Mouse (Mus musculus): ENCODE measurements around the gene Kcnh7. TPM values are rescaled to one million over a fixed set of nuclear protein-coding genes. Genes with fewer than 3 reads are reported as not detected.
A peak's percentile ranks its signal among the peaks of the same experiment; 100 is the strongest.
"Not testable (repeated sequence)": the region's sequence is repeated elsewhere in the genome, so short reads cannot be mapped to it uniquely, and the experiment has no call there.

Kcnh7 gene
- total RNA-seq, 2 experiments from 2014 or later: 0.11 to 0.17 TPM

DNA sequence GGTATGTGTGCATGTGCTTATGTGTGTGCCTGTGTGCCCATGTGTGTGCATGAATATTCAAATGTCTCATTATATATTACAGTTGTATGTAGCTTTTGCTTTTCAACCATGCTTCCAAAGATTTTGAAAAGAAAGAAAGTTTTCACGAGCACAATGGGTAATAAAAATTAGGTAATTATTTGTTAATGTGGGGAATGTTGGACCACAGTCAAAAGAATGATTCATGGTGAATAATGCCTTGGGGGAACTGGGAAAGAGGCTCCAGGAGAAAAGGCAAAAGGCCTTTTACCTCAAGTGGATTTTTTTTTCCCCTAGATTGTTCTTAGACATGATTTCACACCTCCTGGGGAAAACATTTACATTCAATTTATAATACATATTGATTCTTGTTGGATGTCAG is 458.1 kb downstream of the Kcnh7 start:
- no peak for DNase-seq (ENCODE audit: low spot score)

DNA sequence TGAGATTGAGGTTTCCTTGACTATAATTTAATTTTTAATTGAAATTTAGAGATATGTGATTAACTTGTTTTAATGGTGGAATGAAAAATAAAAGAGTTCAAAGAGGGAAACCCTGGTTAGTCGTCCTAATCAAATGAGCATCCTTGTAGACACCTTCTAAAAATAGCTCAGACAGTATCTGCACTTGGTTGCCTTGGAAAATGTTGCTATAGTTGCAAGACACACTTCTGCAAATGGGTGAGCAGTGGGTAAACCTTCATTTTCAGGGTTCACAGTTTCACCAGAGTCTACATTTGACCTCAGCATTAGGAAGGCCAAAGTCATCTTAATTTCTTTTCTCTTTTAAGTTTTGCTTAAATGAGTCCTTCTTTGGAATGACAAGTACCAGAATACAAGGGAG is 465.7 kb downstream of the Kcnh7 start:
- DNase-seq (ENCODE audit: low spot score): no peak

DNA sequence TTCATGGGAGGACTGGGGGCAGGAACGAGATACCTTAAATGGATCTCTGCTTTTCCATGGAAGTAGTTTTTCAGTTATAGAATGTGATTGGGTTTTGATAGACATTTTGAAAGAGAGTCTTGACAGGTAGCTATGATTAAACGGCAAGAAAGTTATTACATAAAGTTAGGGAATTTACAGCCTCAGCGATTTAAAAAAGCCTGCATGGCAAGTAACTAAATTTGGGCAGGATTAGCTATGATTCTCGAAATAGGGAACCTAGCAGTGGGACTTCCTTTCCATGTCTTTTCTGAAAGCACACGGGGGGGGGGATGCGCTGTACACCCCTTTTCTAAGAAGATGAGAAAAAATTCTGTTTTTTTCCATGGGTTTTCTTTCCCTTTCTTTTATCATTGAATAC is 466.8 kb downstream of the Kcnh7 start:
- no peak for DNase-seq (ENCODE audit: low spot score)

DNA sequence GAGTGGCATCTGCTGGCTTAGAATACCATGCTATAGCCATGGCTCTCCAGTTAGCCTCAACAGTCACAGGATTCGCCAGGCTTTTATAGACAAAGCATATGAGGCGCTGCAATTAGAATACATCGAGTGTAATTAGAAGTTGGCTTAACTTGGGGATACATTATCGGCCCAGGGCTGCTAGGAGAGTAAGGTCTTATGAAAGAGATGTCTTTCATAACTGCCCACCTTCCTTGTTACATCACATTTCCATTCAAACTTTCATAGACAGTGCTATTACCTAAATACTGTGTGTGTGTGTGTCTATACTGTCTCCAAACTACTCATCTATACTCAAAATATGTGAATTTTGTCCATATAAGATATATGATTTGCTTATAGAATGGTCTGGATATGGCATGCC is 468.8 kb downstream of the Kcnh7 start:
- DNase-seq (ENCODE audit: low spot score): no peak

DNA sequence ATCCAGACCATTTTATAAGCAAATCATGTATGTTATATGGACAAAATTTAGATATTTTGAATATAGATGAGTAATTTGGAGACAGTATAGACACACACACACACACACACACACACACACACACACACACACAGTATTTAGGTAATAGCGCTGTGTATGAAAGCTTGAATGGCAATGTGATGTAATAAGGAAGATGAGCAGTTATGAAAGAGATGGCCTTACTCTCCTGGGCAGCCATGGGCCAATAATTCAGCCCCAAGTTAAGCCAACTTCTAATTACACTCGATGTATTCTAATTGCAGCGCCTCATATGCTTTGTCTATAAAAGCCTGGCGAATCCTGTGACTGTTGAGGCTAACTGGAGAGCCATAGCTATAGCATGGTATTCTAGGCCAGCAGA is 469.7 kb downstream of the Kcnh7 start:
- DNase-seq (ENCODE audit: low spot score): not testable (repeated sequence)

DNA sequence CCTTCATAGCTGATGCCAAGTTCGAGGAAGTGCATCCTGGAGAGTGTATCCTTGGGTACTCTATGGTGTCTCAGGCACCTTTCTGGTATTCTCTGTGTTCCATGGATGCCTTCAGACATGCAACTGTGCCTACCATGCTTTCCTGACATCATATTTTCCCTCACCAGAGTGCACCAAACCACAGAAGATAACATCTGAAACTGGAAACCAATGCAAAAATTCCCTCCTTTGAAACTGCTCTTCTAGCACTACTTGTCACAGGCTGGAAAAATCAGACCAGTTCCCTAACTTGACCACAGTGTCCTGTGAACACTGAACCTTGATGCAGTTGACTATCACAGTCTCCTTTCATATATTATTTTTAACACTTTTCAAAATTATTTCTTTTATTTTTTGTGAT is 474.5 kb downstream of the Kcnh7 start:
- DNase-seq (ENCODE audit: low spot score): no peak

DNA sequence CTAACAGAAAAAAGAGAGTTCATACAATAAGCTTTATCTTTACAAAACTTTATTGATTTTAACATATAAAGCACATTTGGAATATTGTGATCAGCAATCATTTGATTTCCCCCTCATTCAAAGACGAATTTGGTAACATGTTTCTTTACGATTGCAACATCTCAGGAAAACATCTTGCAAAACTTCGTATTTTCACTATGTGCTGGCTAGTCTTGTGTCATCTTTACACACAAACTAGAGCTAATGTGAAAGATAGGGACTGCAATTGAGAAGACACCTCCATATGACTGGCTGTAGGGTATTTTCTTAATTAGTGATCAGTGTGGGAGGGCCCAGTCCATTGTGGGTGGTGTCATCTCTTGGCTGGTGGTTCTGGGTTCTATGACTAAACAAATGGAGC is 477.8 kb downstream of the Kcnh7 start:
- DNase-seq (ENCODE audit: low spot score): no peak

DNA sequence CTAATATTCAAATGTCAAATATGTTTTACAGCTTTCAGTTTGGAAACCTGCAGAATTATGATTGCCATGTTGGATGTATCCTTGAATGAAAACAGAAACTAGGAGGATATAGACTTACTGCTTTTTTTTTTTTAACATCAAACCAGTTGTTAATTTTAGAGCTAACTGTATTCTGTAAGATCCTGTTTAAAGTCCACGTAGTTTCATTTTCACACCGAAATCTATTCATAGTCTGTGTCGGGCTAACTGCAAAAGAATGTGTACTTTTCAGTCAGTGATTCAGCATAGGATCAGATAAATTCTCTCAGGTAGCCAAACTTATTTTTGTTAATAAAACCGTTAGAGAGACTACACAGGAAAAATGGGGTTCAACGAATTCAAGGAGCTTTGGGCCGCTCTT is 498.2 kb downstream of the Kcnh7 start:
- no peak for DNase-seq (ENCODE audit: low spot score)

DNA sequence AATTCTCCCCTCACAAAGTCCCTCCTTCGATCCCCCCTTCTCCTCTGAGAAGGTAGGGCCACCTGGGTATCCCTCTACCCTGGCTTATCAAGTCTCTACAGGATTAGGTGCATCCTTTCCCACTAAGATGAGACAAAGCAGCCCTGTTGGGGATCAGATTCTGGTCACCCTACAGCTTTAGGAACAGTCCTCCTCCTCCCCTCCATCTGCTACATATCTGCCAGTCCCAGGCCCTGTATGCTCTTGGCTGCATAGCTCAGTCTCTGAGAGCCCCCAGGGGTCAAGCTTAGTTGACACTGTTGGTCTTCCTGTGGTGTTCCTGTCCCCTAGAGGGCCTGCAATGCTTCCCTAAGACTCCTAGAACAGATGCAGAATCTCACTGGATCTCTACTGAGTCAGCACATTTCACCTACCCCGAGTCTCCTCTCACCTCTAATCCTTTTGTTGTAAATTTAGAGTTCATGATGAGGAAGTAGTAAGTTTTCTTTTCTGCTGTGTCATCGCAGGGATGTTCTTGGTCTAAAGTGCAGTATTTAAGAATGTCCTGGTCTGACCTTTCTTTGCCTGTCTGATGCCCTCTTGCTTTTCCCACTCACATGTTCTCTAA is 499.0 kb downstream of the Kcnh7 start:
- no peak for DNase-seq (ENCODE audit: low spot score)

DNA sequence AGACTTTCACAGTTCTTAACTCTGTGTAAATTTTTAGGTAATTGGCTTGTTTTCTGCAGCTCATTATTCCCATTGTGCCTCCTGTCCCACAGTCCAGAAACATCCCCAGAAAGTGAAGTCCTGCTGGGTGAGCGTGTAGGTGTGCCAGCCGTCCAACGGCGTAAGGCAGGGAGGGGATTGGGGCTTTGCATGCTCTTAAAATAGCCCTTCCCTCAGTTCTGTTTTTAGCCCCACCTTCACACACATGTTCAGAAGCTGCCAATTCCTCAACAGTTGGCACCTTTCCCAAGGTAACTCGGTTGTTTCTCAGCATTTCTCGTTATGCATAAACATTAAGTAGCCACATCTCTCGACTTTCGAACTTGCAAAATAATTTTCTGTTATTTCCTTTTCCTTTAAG is 502.4 kb downstream of the Kcnh7 start:
- DNase-seq (ENCODE audit: low spot score): peak; percentile 30

DNA sequence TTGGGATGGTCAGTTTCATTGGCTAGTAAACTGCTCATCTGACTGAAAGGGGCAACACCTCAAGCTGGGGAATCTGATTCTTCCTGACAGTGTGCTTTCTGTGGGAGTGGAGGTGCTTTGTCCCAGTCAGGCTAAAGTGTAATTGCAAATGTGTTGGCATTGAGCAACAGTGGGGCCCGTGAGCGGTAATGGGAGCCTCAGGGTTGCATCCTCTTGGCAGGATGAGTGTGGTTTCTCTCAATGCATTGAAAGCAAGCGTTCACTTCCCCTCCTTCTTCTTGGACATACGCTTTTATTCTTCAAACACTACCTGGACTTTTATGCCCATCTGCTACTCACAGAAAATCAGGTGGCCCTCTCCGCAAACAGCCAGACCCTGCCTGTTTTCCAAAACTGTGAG is 511.3 kb downstream of the Kcnh7 start:
- DNase-seq (ENCODE audit: low spot score): no peak

DNA sequence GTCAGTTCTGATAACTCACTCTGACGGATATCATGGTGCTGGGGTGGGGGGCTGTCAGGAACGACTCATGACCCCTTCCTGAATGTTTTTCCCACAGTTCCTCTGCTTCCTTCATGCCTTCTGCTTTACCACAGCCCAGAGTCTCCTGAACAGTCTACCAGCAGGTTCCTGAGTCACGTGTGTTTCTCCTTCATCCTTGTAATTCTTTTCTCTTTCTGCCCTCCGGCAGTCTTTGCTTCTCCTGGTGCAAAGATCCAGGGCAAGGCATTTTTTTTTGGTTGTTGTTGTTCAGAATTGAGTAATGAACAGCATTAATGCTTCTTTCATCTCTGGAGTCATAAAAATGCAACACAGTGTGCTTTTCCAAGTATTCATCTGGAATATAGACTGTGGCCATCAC is 513.3 kb downstream of the Kcnh7 start:
- no peak for DNase-seq (ENCODE audit: low spot score)

DNA sequence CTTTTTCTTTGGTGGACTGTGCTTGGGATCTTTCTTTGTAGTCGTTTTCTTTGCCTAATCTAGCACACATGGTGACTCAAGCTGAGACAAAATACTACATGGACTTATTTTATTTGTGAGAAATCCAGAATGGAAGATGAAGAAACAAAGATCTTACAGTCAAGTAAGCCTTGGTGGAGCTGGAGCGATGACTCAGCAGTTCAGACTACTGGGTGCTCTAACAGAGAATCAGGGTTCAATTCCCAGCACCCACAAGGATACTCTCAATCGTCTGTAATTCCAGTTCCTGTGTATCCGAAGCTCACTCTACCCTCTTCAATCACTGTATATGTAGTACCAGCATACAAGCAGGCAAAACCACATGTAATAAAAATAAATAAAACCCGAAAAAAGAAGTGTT is 513.8 kb downstream of the Kcnh7 start:
- DNase-seq (ENCODE audit: low spot score): no peak

DNA sequence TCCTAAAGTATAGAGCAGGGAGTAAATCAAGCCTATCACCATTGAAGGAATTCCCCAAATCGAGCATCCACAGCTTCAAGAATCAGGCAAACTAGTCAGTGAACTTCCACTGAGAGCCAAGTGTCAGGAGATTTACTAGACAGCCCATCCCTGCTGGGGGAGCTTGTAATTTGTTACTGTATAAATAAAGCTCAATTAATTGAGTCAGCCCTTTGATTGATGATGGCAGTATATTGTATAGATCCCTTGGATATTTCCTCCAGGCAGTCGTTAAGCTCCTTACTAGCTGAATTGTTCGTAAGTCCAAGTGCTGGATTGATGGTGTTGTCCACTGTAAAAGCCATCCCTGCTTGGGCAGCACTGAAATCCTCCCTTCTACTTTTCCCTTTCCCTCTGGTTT is 514.2 kb downstream of the Kcnh7 start:
- no peak for DNase-seq (ENCODE audit: low spot score)

DNA sequence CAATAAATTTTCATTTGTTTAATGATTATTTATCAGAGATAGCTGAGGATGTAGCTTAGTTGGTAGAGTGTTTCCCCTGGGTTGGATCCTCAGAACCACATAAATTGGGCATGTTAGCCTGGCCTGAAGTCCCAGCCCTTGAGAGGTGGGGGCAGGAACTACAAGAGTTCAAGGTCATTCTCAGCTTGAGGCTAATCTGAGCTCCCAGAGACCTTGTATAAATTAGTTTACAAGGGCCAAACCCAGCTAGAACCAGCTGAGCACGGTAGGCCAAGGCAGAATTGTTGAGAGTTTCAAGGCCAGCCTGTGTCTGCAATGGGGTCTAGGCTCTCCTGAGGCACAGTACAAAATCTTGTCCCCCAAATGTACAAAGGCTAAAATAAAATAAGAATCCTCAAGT is 518.6 kb downstream of the Kcnh7 start:
- no peak for DNase-seq (ENCODE audit: low spot score)

DNA sequence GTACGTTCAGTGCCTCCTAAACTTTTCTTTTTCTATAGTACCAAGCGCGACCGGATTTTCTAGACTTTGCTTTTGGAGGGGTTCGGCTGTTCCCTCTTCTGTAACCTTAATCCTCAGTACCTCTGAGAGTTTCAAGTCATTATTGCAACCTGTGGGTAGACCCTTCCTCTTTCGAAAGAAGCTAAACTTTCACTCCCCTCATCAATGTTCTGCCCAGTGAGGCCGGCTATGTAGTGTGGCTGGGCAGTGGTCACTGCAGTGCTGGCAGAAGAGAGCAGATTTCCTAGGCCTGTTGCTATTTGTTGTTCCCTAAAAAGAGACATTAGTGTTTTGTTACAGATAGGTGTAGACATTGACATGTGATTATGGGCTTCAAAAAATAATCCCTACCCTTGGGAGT is 519.2 kb downstream of the Kcnh7 start:
- no peak for DNase-seq (ENCODE audit: low spot score)

DNA sequence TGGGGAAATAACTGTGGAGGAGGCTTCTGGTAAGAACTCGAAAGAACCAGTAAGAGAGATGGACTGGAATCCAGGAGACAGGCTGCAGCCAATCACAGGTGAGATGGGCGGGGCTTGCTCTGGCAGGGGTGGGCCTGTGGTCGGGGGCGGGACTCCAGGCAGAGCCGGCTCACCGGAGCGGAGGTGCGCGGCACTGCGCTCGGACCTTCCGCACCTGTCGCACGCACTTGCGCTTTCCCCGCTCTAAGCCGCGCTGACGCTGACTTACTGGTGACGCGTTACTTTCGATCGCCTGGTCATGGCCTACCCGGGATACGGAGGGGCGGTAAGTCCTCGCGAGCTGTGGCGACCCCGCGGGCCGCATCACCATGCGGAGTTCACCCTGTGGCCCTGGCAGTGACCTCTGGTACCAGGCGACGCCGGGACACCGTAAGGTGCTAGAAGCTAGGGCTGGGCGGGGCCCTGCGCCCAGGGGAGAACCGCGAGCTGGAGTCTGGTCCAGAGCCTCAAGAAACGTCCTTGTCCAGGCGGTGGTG is 519.9 kb downstream of the Kcnh7 start, which contains the start of gene Gca:
Gene Gca (plus strand): TSS at position 151 of the 536 bp plus-strand sequence.
- peak; percentile 85 for DNase-seq (ENCODE audit: low spot score)

DNA sequence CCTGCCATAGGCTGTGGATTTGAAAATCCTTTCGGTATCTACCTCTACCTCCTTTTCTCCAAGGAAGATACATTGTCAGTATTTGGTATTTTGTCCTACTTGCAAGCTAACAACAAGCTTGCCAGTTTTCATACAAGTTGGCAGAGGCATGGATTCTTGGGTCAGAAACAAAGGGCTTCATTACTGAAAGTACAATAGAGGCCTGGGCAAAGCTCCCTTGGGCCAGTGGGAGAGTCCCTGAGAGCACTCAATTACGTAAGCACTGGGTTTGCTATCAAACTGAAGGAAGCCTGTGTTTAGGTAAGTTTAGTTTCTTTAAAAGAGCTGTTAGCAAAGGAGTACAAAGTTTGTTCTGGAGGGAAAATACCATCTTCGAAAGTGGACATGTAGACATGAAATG is 521.5 kb downstream of the Kcnh7 start:
- no peak for DNase-seq (ENCODE audit: low spot score)

DNA sequence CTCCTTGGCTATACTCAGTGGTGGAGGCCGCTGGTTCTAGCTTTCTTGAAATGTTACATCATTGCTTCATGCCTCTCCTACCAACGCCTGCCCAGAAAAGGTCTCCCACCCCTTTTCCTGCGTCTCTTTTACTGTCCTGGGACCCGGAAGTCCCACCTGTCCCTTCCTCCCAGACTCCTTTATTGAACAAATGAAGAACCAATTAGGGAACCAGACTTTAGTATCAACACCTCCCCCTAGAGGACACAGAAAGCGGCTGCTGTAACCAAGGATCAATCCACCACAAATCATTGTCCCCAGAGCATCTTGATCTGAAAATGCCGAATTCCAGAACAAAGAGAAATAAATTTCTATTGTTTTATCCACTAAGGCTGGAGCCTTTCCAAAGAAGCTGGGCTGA is 523.5 kb downstream of the Kcnh7 start:
- no peak for DNase-seq (ENCODE audit: low spot score)

DNA sequence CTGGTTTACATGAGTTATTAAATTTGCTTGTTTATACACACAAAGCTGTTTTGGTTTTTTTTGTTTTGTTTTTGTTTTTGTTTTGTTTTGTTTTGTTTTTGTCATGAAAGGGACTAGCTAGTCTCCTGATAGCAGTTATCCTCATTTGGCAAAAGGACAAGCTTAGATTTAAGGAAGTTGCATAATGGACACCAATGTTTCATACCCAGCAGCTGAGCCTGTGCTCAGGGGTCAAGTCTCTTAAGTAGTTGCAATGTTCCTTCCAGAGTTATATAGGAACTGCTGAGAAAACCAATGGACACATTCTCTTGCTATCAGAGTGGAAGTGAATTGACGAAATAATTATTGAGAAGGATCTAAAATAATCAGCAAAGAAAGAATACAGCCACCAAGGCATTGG is 528.0 kb downstream of the Kcnh7 start:
- DNase-seq (ENCODE audit: low spot score): no peak

DNA sequence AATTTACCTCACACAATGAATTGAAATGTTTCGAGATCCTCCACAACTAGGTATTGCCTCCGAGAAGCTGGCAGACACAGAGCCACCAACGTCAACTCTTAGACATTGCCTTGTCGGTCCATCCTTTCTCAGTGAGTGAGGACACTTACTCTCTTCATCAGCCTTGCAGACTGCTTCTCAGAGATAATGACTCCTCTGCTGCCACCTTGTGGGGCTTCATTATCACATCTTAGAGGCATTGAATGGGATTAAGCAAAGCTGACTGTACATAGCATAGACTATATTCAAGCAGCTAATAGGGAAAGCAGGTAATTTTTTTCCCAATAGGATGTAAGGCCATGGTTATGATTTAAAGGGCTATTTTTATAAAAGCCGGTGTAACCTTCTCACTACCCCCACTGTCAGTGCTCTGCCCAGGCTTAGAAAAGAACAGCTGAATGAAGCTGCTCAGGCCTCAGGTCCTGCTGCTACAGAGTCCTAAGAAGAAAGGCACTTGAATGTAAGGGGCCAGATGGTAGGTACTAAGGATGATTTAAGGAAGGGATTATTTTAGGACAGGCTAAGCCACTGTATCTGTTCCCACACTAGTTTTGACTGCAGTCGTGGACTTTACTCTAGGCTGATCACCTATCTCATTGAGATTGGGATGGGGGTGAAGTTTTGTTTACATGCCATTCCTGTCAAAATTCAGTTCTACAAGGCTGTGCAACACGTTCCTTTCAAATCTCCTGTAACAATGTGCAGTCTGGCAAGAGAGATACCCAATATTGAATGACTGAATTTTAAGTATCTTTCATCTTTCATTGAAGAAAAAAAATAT is 529.4 kb downstream of the Kcnh7 start:
- DNase-seq (ENCODE audit: low spot score): peak; percentile 47

DNA sequence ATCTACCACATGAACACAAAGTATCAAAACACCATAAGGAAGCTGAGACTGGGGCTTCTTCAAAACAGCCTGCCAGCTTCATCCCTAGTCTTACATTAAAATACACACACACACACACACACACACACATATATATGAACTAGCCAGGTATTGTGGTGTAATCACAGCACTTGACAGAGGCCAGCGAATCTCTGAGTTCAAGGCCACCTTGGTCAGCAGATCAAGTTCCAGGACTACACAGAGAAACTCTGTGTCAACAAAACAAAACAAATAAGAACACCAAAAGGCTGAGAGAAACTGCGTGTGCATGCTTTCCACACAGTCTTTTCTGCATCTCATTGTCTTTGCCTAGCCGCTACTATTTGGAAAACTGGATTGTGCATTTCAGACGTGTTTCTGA is 531.6 kb downstream of the Kcnh7 start:
- no peak for DNase-seq (ENCODE audit: low spot score)

DNA sequence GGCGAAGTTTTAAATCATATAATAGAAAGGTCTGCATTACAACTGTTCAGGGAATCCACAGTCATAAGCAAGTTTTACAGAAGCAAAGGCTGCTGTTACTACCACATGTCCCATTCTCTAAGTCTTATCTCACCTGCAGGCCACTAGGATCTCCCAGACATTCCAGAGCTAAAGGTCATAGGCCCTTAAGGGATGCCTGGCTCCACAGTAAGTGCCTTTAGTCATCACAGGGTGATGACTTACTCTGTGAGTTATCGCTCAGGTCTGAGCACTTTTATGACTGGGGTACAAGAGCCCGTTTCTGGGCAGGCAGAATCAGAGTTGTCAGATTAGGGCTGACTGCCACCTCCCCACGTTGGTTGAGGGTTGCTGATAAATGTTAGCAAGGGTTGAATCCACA is 532.2 kb downstream of the Kcnh7 start:
- no peak for DNase-seq (ENCODE audit: low spot score)

Measured in gastrocnemius, adult 18-20 months (tissue).